Mouse (Mus musculus) C2C12 (cell line): ENCODE measurements around the gene Gm11444.

Source experiments
- CEBPB ChIP-seq: IDR thresholded peaks from one replicate; pipeline ENCODE4 v1.6.1; 2011; ENCODE audit warnings: low read depth, mild to moderate bottlenecking, control low read depth, moderate library complexity
- CTCF ChIP-seq: IDR thresholded peaks from one replicate; pipeline ENCODE4 v1.5.1; 2011; ENCODE audit not compliant: control insufficient read depth, insufficient read depth, insufficient read length
- FOSL1 ChIP-seq: IDR thresholded peaks from one replicate; pipeline ENCODE4 v1.8.0; 2011; ENCODE audit warnings: mild to moderate bottlenecking, low read length; ENCODE audit not compliant: poor library complexity, insufficient read depth, severe bottlenecking
- MAX ChIP-seq: IDR thresholded peaks from one replicate; pipeline ENCODE4 v1.6.1; 2011; ENCODE audit warnings: mild to moderate bottlenecking, control low read depth
- USF1 ChIP-seq: IDR thresholded peaks from one replicate; pipeline ENCODE4 v1.6.1; 2011; ENCODE audit warnings: low read depth, mild to moderate bottlenecking, control low read depth, moderate library complexity

DNA sequence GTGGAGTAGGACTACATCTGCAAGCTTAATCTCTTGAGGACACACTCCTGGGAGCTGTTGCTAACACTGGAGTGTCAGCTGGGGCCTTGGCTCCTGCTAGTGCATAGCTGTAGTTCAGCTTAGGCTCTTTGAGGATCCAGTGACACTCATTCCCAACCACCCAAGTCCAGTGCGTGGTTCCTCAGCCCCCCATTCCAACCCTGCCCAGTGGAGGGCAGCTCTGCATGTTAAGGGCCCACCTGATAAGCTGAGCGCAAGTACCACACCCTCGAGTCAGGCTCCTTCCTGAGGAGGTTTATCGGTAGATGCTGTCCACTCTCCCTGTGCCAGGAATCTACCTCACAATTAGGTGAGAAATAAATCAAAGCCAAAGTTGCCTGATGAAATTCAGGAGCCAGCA, 50.7 kb downstream of the Gm11444 start:
- TF ChIP-seq CTCF: no peak
- no peak for TF ChIP-seq FOSL1
- TF ChIP-seq USF1: no peak
- no peak for TF ChIP-seq MAX
- no peak for TF ChIP-seq CEBPB
